Mouse (Mus musculus) limb, embryonic 10.5 days (tissue): ENCODE measurements around the gene Akap17b. TPM values are rescaled to one million over a fixed set of nuclear protein-coding genes. Genes with fewer than 3 reads are reported as not detected.
"Not testable (repeated sequence)": the region's sequence is repeated elsewhere in the genome, so short reads cannot be mapped to it uniquely, and the experiment has no call there.

Experiments used
- DNase-seq: peaks from one replicate; pipeline ENCODE4 v3.0.0-alpha.2; 2017; ENCODE audit warnings: low spot score
- H3K27ac ChIP-seq: fragments of 300-500 bp; sonication (generic); 2 replicates; pipeline ENCODE4 v1.5.1; 2016; ENCODE audit warnings: mild to moderate bottlenecking
- H3K27me3 ChIP-seq: fragments of 300-500 bp; sonication (generic); 2 replicates; pipeline ENCODE4 v1.6.1; 2016; ENCODE audit warnings: low read depth, mild to moderate bottlenecking; ENCODE audit not compliant: poor library complexity, severe bottlenecking
- H3K36me3 ChIP-seq: fragments of 300-500 bp; sonication (generic); 2 replicates; pipeline ENCODE4 v1.6.1; 2016; ENCODE audit warnings: mild to moderate bottlenecking, moderate library complexity
- H3K4me1 ChIP-seq: fragments of 300-500 bp; sonication (generic); 2 replicates; pipeline ENCODE4 v1.6.1; 2016
- H3K4me3 ChIP-seq: fragments of 300-500 bp; sonication (generic); 2 replicates; pipeline ENCODE4 v1.5.1; 2016; ENCODE audit warnings: mild to moderate bottlenecking, moderate library complexity
- H3K9me3 ChIP-seq: fragments of 300-500 bp; sonication (generic); replicated peaks from 2 replicates; pipeline ENCODE4 v1.6.1; 2016; ENCODE audit warnings: mild to moderate bottlenecking
- WGBS: fragments of 180-500 bp; shearing (Covaris S2); methylation state at CpG from one replicate; pipeline ENCODE4 v1.1.7; 2016; 5-methylcytosine and 5-hydroxymethylcytosine counted together
- polyA plus RNA-seq: library from polyadenylated mRNA; unstranded; fragments of >200 nt; fragmentation: Nextera tagmentation; extraction: Ambion mirVana; gene quantifications from 2 replicates; pipeline ENCODE4 v1.2.1, GENCODE M21; 2016

The Akap17b gene
- polyA plus RNA-seq, 1 experiment from 2014 or later: 2.5 TPM

- H3K27ac ChIP-seq: peak overlapping the region; percentile 94
Measured at GRCm38 (mm10) chrX:36598861-36599344, 46.3 kb downstream of the Akap17b start.

GRCm38 (mm10) chrX:36598390-36598810 lies 46.8 kb downstream of the Akap17b start:
- Histone ChIP-seq H3K4me3 (peak overlapping the region; percentile 69), H3K9me3 (no peaks in the 10 kb centered on the region), H3K4me1 (peaks cover 4% of the 10 kb centered on the region; the same call in 1 of the 2 replicates), H3K27ac (peak overlapping the region; percentile 94), H3K36me3 (peaks cover 24% of the 10 kb centered on the region), H3K27me3 (no peaks in the 10 kb centered on the region)
- 4% methylated on average over 41 of the region's 41 CpGs for WGBS
- no peak for DNase-seq

More at GRCm38 (mm10) chrX:36598861-36599344, 46.3 kb downstream of the Akap17b start:
- Histone ChIP-seq H3K27me3 (no peaks in the 10 kb centered on the region), H3K4me3 (peak overlapping the region; percentile 69), H3K9me3 (no peaks in the 10 kb centered on the region), H3K4me1 (peaks cover 4% of the 10 kb centered on the region; the same call in 1 of the 2 replicates), H3K36me3 (peaks cover 29% of the 10 kb centered on the region)
- WGBS: 12% methylated on average over 14 of the region's 14 CpGs
- peak; percentile 51 for DNase-seq

DNA sequence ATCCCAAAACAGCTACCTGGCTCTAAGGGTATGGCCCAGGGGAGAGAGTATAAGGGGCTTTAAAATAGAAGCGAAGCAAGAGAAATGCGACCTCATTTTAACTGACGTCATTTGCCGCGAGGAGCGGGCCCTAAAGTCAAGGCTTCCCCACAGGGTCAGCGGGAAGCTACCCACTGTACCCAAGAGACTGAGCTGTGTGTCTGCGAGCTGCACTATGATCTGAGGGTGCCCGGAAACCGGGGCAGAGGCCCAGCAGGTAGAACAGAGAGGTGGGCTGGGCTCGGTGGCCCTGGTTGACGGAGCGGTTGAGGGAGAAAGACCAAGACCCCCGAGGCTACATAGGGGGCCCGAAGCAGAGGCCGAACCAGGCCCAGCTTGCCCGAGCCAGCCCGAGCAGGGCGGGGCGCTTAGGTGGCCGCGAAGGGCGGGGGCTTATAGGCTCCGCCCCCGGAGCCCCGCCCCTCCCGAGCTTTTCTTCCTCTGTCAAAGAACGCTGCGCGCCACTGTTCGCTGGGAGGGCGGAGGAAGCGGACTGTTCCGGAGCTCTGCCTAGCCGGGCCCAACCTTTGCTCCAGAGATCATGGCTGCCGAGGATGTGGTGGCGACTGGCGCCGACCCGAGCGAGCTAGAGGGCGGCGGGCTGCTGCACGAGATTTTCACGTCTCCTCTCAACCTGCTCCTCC lies 47.3 kb downstream of the Akap17b start, which contains the start of gene Pgrmc1:
TSS of gene Pgrmc1 (plus strand) at position 500 of the 683 bp plus-strand sequence.
- peak; percentile 86 for DNase-seq
- peaks cover 18% of the 10 kb centered on the region for H3K36me3 ChIP-seq
- WGBS: 13% methylated on average over 42 of the region's 45 CpGs
- H3K27me3 ChIP-seq: no peaks in the 10 kb centered on the region
- H3K4me1 ChIP-seq: peaks cover 4% of the 10 kb centered on the region; the same call in 1 of the 2 replicates
- H3K4me3 ChIP-seq: peak within 1 kb of the TSS; percentile 69
- peak within 1 kb of the TSS; percentile 94 for H3K27ac ChIP-seq
- H3K9me3 ChIP-seq: no peaks in the 10 kb centered on the region

DNA sequence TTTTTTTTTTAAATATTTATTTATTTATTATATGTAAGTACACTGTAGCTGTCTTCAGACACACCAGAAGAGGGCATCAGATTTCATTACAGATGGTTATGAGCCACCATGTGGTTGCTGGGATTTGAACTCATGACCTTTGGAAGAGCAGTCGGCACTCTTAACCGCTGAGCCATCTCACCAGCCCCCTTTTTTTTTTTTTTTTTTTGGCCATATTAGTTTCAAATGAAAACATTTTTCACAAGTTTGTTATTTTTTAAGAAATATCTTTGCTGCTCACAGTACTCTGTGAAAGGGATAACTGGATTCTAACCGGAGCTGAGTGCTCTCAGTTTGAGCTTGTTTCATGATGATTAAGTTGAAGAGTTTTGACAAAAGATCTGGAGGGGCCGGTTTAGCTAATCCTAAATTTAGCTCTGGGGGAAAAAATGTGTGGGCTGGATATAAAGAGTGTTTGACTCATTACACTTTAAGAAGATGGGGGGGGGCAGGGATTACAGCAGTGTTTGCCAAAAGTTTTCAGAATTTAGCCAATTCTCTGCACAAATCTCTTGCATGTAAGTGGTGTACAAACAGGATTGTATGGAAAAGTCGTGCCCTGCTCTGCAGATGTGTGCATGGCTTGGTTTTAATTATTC lies 48.6 kb downstream of the Akap17b start:
- WGBS: 87% methylated on average over 5 of the region's 5 CpGs
- H3K27ac ChIP-seq, H3K4me1 ChIP-seq, H3K36me3 ChIP-seq, H3K4me3 ChIP-seq, H3K27me3 ChIP-seq, DNase-seq, H3K9me3 ChIP-seq: not testable (repeated sequence)

GRCm38 (mm10) chrX:36595247-36595646 lies 49.9 kb downstream of the Akap17b start:
- no peaks in the 10 kb centered on the region for H3K9me3 ChIP-seq
- no peaks in the 10 kb centered on the region for H3K27me3 ChIP-seq
- no peak overlapping the region for H3K4me3 ChIP-seq
- no peak for DNase-seq
- peaks cover 3% of the 10 kb centered on the region for H3K36me3 ChIP-seq
- H3K4me1 ChIP-seq: peaks cover 3% of the 10 kb centered on the region; the same call in 1 of the 2 replicates
- H3K27ac ChIP-seq: no peak overlapping the region
- 82% methylated on average over 3 of the region's 3 CpGs for WGBS

- Histone ChIP-seq H3K27me3 (no peaks in the 10 kb centered on the region), H3K36me3 (no peaks in the 10 kb centered on the region)
- WGBS: 77% methylated on average over 4 of the region's 4 CpGs
Measured at GRCm38 (mm10) chrX:36591539-36591938, 53.7 kb downstream of the Akap17b start.

DNA sequence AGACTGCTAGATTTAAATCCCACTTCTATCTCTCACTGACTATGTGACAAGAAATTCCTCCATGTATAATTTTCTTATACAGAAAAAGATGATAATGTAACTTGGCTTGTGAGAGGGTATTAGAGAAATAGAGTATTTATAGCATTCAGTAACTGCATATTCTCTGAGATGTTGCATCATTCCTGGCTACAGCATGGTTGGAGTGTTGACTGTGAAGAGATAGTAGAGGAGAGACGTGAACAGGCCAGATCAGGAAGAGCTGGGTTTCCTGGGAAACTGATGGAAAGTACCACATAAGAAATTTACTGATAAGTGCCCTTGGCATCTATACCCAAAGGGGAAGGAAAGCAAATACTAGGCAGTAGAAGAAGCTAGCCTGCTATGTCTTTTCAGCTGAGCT lies 54.1 kb downstream of the Akap17b start:
- H3K4me3 ChIP-seq: no peak overlapping the region
- no peaks in the 10 kb centered on the region for H3K36me3 ChIP-seq
- no peak overlapping the region for H3K27ac ChIP-seq
- H3K9me3 ChIP-seq: no peaks in the 10 kb centered on the region
- no peak for DNase-seq
- no peaks in the 10 kb centered on the region for H3K27me3 ChIP-seq
- no peaks in the 10 kb centered on the region for H3K4me1 ChIP-seq
- WGBS: 64% methylated on average over 1 of the region's 1 CpGs

More at GRCm38 (mm10) chrX:36591539-36591938, 53.7 kb downstream of the Akap17b start:
- Histone ChIP-seq H3K9me3 (no peaks in the 10 kb centered on the region), H3K4me3 (no peak overlapping the region), H3K4me1 (no peaks in the 10 kb centered on the region), H3K27ac (no peak overlapping the region)
- no peak for DNase-seq

DNA sequence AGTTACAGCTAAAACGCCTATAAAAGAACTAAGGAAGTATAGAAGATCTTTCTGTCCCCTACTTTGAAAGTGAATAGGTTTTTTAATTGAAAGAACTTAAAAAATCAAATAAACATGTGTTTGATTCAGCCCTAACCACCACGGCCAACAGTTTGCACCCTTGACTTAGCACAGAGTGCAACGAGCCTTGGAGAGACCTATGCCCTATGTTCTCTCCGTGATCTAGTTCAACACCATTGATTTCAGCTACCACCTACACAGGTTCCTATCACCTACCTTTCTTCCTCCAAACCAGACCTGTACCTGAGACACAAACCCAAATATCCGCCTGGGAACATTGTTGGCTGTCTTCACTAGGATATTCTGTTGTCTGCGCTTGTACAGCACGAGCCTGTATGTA lies 54.9 kb downstream of the Akap17b start:
- H3K4me1 ChIP-seq: no peaks in the 10 kb centered on the region
- 88% methylated on average over 7 of the region's 7 CpGs for WGBS

GRCm38 (mm10) chrX:36587304-36588209 lies 57.6 kb downstream of the Akap17b start:
- H3K9me3 ChIP-seq: no peaks in the 10 kb centered on the region
- no peaks in the 10 kb centered on the region for H3K36me3 ChIP-seq
- H3K4me3 ChIP-seq: no peak overlapping the region
- H3K27ac ChIP-seq: no peak overlapping the region
- H3K4me1 ChIP-seq: no peaks in the 10 kb centered on the region
- WGBS: 79% methylated on average over 8 of the region's 8 CpGs
- no peak for DNase-seq
- H3K27me3 ChIP-seq: no peaks in the 10 kb centered on the region

More for the DNA sequence above, 54.9 kb downstream of the Akap17b start:
- Histone ChIP-seq H3K27me3 (no peaks in the 10 kb centered on the region), H3K36me3 (no peaks in the 10 kb centered on the region), H3K9me3 (no peaks in the 10 kb centered on the region), H3K27ac (no peak overlapping the region), H3K4me3 (no peak overlapping the region)
- DNase-seq: no peak

DNA sequence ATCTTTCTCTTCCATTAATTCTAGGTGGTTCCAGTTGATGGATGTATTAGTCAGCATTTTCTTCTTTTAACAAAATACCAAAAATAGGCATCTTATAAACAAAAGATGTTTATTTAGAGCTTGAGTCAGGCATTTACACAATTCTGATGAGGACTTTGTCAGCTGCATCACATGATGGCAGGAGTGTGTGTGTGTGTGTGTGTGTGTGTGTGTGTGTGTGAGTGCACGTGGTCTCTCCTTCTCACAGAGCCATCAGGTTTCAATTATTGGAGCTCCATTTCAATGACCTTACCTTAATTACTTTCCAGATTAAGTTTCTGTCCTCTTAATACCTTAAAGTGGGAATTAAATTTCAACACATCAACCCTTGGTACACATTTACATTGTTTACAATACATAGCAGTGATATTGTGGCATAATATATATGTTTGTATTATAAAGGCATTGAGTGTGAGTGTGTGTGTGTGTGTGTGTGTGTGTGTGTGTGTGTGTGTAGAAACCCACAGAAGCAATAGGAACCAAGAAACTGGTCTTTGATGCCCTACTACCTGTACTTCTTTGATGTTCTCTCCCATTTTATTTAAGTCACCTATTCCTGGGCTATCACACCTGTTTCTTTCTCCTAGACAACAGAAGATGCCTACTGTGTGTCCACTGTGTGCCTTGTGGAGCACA lies 58.4 kb downstream of the Akap17b start:
- no peaks in the 10 kb centered on the region for H3K27me3 ChIP-seq
- WGBS: 43% methylated on average over 1 of the region's 1 CpGs
- H3K9me3 ChIP-seq: no peaks in the 10 kb centered on the region
- H3K4me1 ChIP-seq: no peaks in the 10 kb centered on the region
- no peak for DNase-seq
- H3K36me3 ChIP-seq: no peaks in the 10 kb centered on the region
- H3K4me3 ChIP-seq: no peak overlapping the region
- no peak overlapping the region for H3K27ac ChIP-seq

DNA sequence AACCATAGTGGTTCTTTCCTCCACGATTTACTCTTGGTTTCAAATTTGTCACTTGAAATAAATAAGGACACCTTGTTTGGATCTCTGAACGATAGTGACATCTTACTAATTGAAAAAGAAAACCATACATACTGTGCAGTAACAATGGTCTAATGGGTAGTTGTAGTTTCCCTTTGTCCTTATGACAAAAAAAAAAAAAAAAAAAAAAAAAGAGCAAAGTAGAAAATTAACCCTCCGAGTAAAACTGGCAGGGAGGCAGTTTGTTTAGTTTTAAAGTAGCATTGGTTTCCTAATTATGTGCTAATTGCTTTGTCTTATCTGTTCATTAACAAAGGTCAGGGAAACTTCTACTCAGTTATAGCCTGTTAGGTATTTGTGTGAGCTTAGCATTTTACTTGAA lies 83.1 kb downstream of the Akap17b start:
- H3K9me3 ChIP-seq: no peaks in the 10 kb centered on the region
- no peaks in the 10 kb centered on the region for H3K27me3 ChIP-seq
- 46% methylated on average over 3 of the region's 3 CpGs for WGBS
- no peaks in the 10 kb centered on the region for H3K4me1 ChIP-seq
- DNase-seq: no peak
- H3K27ac ChIP-seq: no peak overlapping the region
- H3K36me3 ChIP-seq: no peaks in the 10 kb centered on the region
- H3K4me3 ChIP-seq: no peak overlapping the region

DNA sequence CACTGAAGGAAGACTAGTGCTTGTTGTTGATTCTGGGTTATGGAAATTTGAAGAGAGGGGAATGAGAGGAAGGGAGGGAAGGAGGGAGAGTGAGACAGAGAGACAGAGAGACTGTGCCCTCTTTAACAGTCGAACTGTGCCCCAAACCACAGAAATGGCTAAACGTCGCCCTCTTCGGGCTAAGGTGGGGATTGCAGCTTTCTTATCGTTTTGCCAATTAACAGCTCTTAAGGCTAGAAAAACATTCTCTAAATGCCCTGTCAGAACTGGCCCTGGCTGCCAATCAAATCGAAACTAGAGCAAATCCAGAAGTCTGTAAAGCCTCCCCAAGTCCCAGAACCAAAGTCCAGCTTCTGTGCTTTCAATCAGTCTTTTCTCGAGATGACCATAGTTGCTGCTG lies 83.5 kb downstream of the Akap17b start:
- DNase-seq: peak; percentile 68

More for the DNA sequence above, 83.5 kb downstream of the Akap17b start:
- Histone ChIP-seq H3K36me3 (no peaks in the 10 kb centered on the region), H3K27me3 (no peaks in the 10 kb centered on the region), H3K4me3 (no peak overlapping the region), H3K9me3 (no peaks in the 10 kb centered on the region), H3K27ac (no peak overlapping the region), H3K4me1 (no peaks in the 10 kb centered on the region)
- 12% methylated on average over 7 of the region's 7 CpGs for WGBS
